Mouse (Mus musculus) lung, embryonic 14.5 days (tissue): ENCODE data around the gene Ttyh2. TPM values are rescaled to one million over a fixed set of nuclear protein-coding genes. Genes with fewer than 3 reads are reported as not detected.

Source experiments
- ATAC-seq: fragments of 200-750 bp; cut with Nextera tagmentation; 2 replicates; pipeline ENCODE4 v1.8.0; 2017; ENCODE audit warnings: mild to moderate bottlenecking, moderate TSS enrichment, moderate library complexity; ENCODE audit not compliant: insufficient read depth
- DNase-seq: peaks from one replicate; pipeline ENCODE4 v3.0.0-alpha.2; 2015
- H3K27ac ChIP-seq: fragments of 300-500 bp; sonication (generic); 2 replicates; pipeline ENCODE4 v1.5.1; 2014; ENCODE audit warnings: low read depth, mild to moderate bottlenecking, moderate library complexity
- H3K27me3 ChIP-seq: fragments of 300-500 bp; sonication (generic); 2 replicates; pipeline ENCODE4 v1.6.1; 2014; ENCODE audit warnings: low read length, control low read depth; ENCODE audit not compliant: insufficient read depth
- H3K36me3 ChIP-seq: fragments of 300-500 bp; sonication (generic); 2 replicates; pipeline ENCODE4 v1.6.1; 2014; ENCODE audit warnings: control low read depth; ENCODE audit not compliant: insufficient read depth
- H3K4me1 ChIP-seq: fragments of 300-500 bp; sonication (generic); 2 replicates; pipeline ENCODE4 v1.6.1; 2014; ENCODE audit warnings: antibody characterized with exemption, control low read depth; ENCODE audit not compliant: insufficient read depth
- H3K4me2 ChIP-seq: fragments of 300-500 bp; sonication (generic); 2 replicates; pipeline ENCODE4 v1.6.1; 2014; ENCODE audit warnings: mild to moderate bottlenecking
- H3K4me3 ChIP-seq: fragments of 300-500 bp; sonication (generic); 2 replicates; pipeline ENCODE4 v1.5.1; 2014; ENCODE audit warnings: low read depth, low read length
- H3K9ac ChIP-seq: fragments of 300-500 bp; sonication (generic); 2 replicates; pipeline ENCODE4 v1.6.1; 2014
- H3K9me3 ChIP-seq: fragments of 300-500 bp; sonication (generic); 2 replicates; pipeline ENCODE4 v1.6.1; 2016; ENCODE audit warnings: low read depth, low read length, control low read depth
- CTCF ChIP-seq: IDR thresholded peaks from 2 replicates; pipeline ENCODE4 v1.5.1; 2016; ENCODE audit warnings: antibody characterized with exemption, low read depth
- WGBS: fragments of 180-500 bp; shearing (Covaris S2); extraction: QIAGEN DNeasy Blood & Tissue Kit; methylation state at CpG from one replicate; pipeline ENCODE4 v1.1.7; 2014; 5-methylcytosine and 5-hydroxymethylcytosine counted together
- polyA plus RNA-seq: library from polyadenylated mRNA; unstranded; fragments of >200 nt; fragmentation: Nextera tagmentation; extraction: Ambion mirVana; gene quantifications from 2 replicates; pipeline ENCODE4 v1.2.1, GENCODE M21; 2014

Ttyh2 gene
- polyA plus RNA-seq, 1 experiment from 2014 or later: 13.1 TPM

GRCm38 (mm10) chr11:114657737-114658136 lies 17.5 kb upstream of the Ttyh2 start:
- Histone ChIP-seq H3K4me2 (no peak overlapping the region), H3K36me3 (no peaks in the 10 kb centered on the region), H3K27me3 (no peaks in the 10 kb centered on the region), H3K9ac (no peak overlapping the region), H3K4me3 (no peak overlapping the region), H3K27ac (no peak overlapping the region), H3K9me3 (no peaks in the 10 kb centered on the region), H3K4me1 (no peaks in the 10 kb centered on the region)
- ATAC-seq (no peak), DNase-seq (peak; percentile 72)
- peak; percentile 71 for TF ChIP-seq CTCF
- WGBS: 9% methylated on average over 7 of the region's 7 CpGs

- DNase-seq: no peak
- ATAC-seq: no peak
- H3K4me3 ChIP-seq: no peak overlapping the region
- TF ChIP-seq CTCF: no peak
- H3K9ac ChIP-seq: no peak overlapping the region
- H3K4me1 ChIP-seq: no peaks in the 10 kb centered on the region
- peaks cover 4% of the 10 kb centered on the region; the same call in 1 of the 2 replicates for H3K27me3 ChIP-seq
- no peak overlapping the region for H3K4me2 ChIP-seq
- WGBS: 84% methylated on average over 14 of the region's 14 CpGs
- no peaks in the 10 kb centered on the region for H3K9me3 ChIP-seq
- H3K36me3 ChIP-seq: no peaks in the 10 kb centered on the region
- H3K27ac ChIP-seq: no peak overlapping the region
These were observed 13.1 kb upstream of the Ttyh2 start for GRCm38 (mm10) chr11:114662161-114662560.

GRCm38 (mm10) chr11:114662746-114663362 lies 12.4 kb upstream of the Ttyh2 start:
- H3K36me3 ChIP-seq: no peaks in the 10 kb centered on the region
- H3K9ac ChIP-seq: no peak overlapping the region
- no peaks in the 10 kb centered on the region for H3K9me3 ChIP-seq
- DNase-seq (peak; percentile 75), ATAC-seq (no peak)
- peaks cover 4% of the 10 kb centered on the region; the same call in 1 of the 2 replicates for H3K27me3 ChIP-seq
- WGBS: 39% methylated on average over 6 of the region's 6 CpGs
- no peak overlapping the region for H3K4me3 ChIP-seq
- H3K4me2 ChIP-seq: no peak overlapping the region
- no peaks in the 10 kb centered on the region for H3K4me1 ChIP-seq
- peak; percentile 80 for TF ChIP-seq CTCF
- no peak overlapping the region for H3K27ac ChIP-seq

- no peak for DNase-seq
- H3K27me3 ChIP-seq: peaks cover 4% of the 10 kb centered on the region; the same call in 1 of the 2 replicates
- ATAC-seq: no peak
- H3K9ac ChIP-seq: no peak overlapping the region
- no peak overlapping the region for H3K27ac ChIP-seq
- H3K4me2 ChIP-seq: no peak overlapping the region
- H3K9me3 ChIP-seq: no peaks in the 10 kb centered on the region
- no peaks in the 10 kb centered on the region for H3K4me1 ChIP-seq
- no peaks in the 10 kb centered on the region for H3K36me3 ChIP-seq
- WGBS: 62% methylated on average over 7 of the region's 7 CpGs
- no peak for TF ChIP-seq CTCF
- no peak overlapping the region for H3K4me3 ChIP-seq
These were observed 11.1 kb upstream of the Ttyh2 start for GRCm38 (mm10) chr11:114664164-114664563.

GRCm38 (mm10) chr11:114665463-114665862 lies 9.8 kb upstream of the Ttyh2 start:
- Histone ChIP-seq H3K4me3 (no peak overlapping the region), H3K4me2 (no peak overlapping the region), H3K27me3 (peaks cover 4% of the 10 kb centered on the region; the same call in 1 of the 2 replicates), H3K36me3 (peaks cover 12% of the 10 kb centered on the region), H3K9ac (no peak overlapping the region), H3K27ac (no peak overlapping the region), H3K4me1 (peaks cover 8% of the 10 kb centered on the region; the same call in 1 of the 2 replicates), H3K9me3 (no peaks in the 10 kb centered on the region)
- ATAC-seq (no peak), DNase-seq (no peak)
- TF ChIP-seq CTCF: no peak
- WGBS: 53% methylated on average over 2 of the region's 2 CpGs

- ATAC-seq: no peak
- no peak overlapping the region for H3K4me3 ChIP-seq
- no peak overlapping the region for H3K27ac ChIP-seq
- H3K9me3 ChIP-seq: no peaks in the 10 kb centered on the region
- no peak for TF ChIP-seq CTCF
- no peak overlapping the region for H3K4me2 ChIP-seq
- H3K27me3 ChIP-seq: peaks cover 4% of the 10 kb centered on the region; the same call in 1 of the 2 replicates
- H3K9ac ChIP-seq: no peak overlapping the region
- peaks cover 12% of the 10 kb centered on the region; the same call in 1 of the 2 replicates for H3K4me1 ChIP-seq
- WGBS: 8% methylated on average over 13 of the region's 13 CpGs
- peaks cover 26% of the 10 kb centered on the region for H3K36me3 ChIP-seq
- DNase-seq: no peak
These were observed 8.4 kb upstream of the Ttyh2 start for GRCm38 (mm10) chr11:114666786-114667185.

- WGBS: 35% methylated on average over 15 of the region's 18 CpGs
- ATAC-seq: no peak
- H3K27me3 ChIP-seq: peaks cover 4% of the 10 kb centered on the region; the same call in 1 of the 2 replicates
- no peak overlapping the region for H3K27ac ChIP-seq
- no peak overlapping the region for H3K4me3 ChIP-seq
- no peak overlapping the region for H3K9ac ChIP-seq
- no peaks in the 10 kb centered on the region for H3K9me3 ChIP-seq
- no peak overlapping the region for H3K4me2 ChIP-seq
- H3K4me1 ChIP-seq: peaks cover 12% of the 10 kb centered on the region; the same call in 1 of the 2 replicates
- peaks cover 32% of the 10 kb centered on the region for H3K36me3 ChIP-seq
- no peak for DNase-seq
- no peak for TF ChIP-seq CTCF
These were observed 7.8 kb upstream of the Ttyh2 start for GRCm38 (mm10) chr11:114667236-114667931.
